Mouse (Mus musculus) hindbrain, embryonic 15.5 days (tissue): ENCODE measurements around the gene Sema4a. TPM values are rescaled to one million over a fixed set of nuclear protein-coding genes. Genes with fewer than 3 reads are reported as not detected.
"Not testable (repeated sequence)": the region's sequence is repeated elsewhere in the genome, so short reads cannot be mapped to it uniquely, and the experiment has no call there.

Experiments
- ATAC-seq: fragments of 200-750 bp; cut with Nextera tagmentation; 2 replicates; pipeline ENCODE4 v1.8.0; 2017; ENCODE audit warnings: low read depth, moderate number of reproducible peaks, moderate TSS enrichment; ENCODE audit not compliant: low FRiP score
- H3K27ac ChIP-seq: fragments of 300-500 bp; sonication (generic); replicated peaks from 2 replicates; pipeline ENCODE4 v1.5.1; 2015; ENCODE audit warnings: mild to moderate bottlenecking, inconsistent platforms
- H3K27me3 ChIP-seq: fragments of 300-500 bp; sonication (generic); 2 replicates; pipeline ENCODE4 v1.6.1; 2015; ENCODE audit warnings: control low read depth, inconsistent platforms
- H3K36me3 ChIP-seq: fragments of 300-500 bp; sonication (generic); 2 replicates; pipeline ENCODE4 v1.6.1; 2015; ENCODE audit warnings: control low read depth, inconsistent platforms
- H3K4me1 ChIP-seq: fragments of 300-500 bp; sonication (generic); replicated peaks from 2 replicates; pipeline ENCODE4 v1.6.1; 2015; ENCODE audit warnings: control low read depth, inconsistent platforms
- H3K4me2 ChIP-seq: fragments of 300-500 bp; sonication (generic); 2 replicates; pipeline ENCODE4 v1.6.1; 2015; ENCODE audit warnings: moderate library complexity, mild to moderate bottlenecking, inconsistent platforms
- H3K4me3 ChIP-seq: fragments of 300-500 bp; sonication (generic); 2 replicates; pipeline ENCODE4 v1.5.1; 2015; ENCODE audit warnings: mild to moderate bottlenecking, inconsistent platforms
- H3K9ac ChIP-seq: fragments of 300-500 bp; sonication (generic); 2 replicates; pipeline ENCODE4 v1.6.1; 2015; ENCODE audit warnings: inconsistent platforms
- H3K9me3 ChIP-seq: fragments of 300-500 bp; sonication (generic); 2 replicates; pipeline ENCODE4 v1.6.1; 2016; ENCODE audit warnings: control low read depth, inconsistent platforms
- WGBS: fragments of 180-500 bp; shearing (Covaris S2); methylation state at CpG from one replicate; pipeline ENCODE4 v1.1.7; 2015; 5-methylcytosine and 5-hydroxymethylcytosine counted together
- polyA plus RNA-seq: library from polyadenylated mRNA; unstranded; fragments of >200 nt; fragmentation: Nextera tagmentation; extraction: Ambion mirVana; gene quantifications from 2 replicates; pipeline ENCODE4 v1.2.1, GENCODE M21; 2015

The Sema4a gene
- polyA plus RNA-seq, 1 experiment from 2014 or later, result 30.4 TPM

GRCm38 (mm10) chr3:88437454-88437853 lies 23.5 kb downstream of the Sema4a start:
- Histone ChIP-seq H3K27me3 (no peaks in the 10 kb centered on the region), H3K4me1 (0 out of 2 replicates have a peak, but pooled peaks cover 6% of the 10 kb centered on the region), H3K9me3 (no peaks in the 10 kb centered on the region), H3K4me3 (no peak overlapping the region), H3K9ac (no peak overlapping the region), H3K4me2 (peak overlapping the region; percentile 41), H3K27ac (no peak overlapping the region), H3K36me3 (peaks cover 21% of the 10 kb centered on the region)
- ATAC-seq, result no peak
- WGBS, result 85% methylated on average over 10 of the region's 10 CpGs

- Histone ChIP-seq H3K4me2 (peak overlapping the region; percentile 41), H3K27ac (no peak overlapping the region), H3K9ac (no peak overlapping the region), H3K9me3 (no peaks in the 10 kb centered on the region), H3K27me3 (no peaks in the 10 kb centered on the region), H3K4me1 (0 out of 2 replicates have a peak, but pooled peaks cover 6% of the 10 kb centered on the region), H3K4me3 (peak overlapping the region; percentile 11), H3K36me3 (peaks cover 21% of the 10 kb centered on the region)
- ATAC-seq, result peak; percentile 73
- 11% methylated on average over 29 of the region's 29 CpGs for WGBS
These were observed 24.4 kb downstream of the Sema4a start for GRCm38 (mm10) chr3:88436395-88437201.

- Histone ChIP-seq H3K9me3 (no peaks in the 10 kb centered on the region), H3K4me2 (no peak overlapping the region), H3K4me1 (0 out of 2 replicates have a peak, but pooled peaks cover under 1% of the 10 kb centered on the region), H3K36me3 (peaks cover 21% of the 10 kb centered on the region), H3K4me3 (no peak overlapping the region), H3K27ac (no peak overlapping the region), H3K9ac (no peak overlapping the region), H3K27me3 (no peaks in the 10 kb centered on the region)
- 62% methylated on average over 10 of the region's 10 CpGs for WGBS
- no peak for ATAC-seq
These were observed 25.5 kb downstream of the Sema4a start for GRCm38 (mm10) chr3:88435515-88435914.

GRCm38 (mm10) chr3:88428639-88429038 lies 32.3 kb downstream of the Sema4a start:
- not testable (repeated sequence) for ATAC-seq, H3K4me3 ChIP-seq, H3K36me3 ChIP-seq, H3K27me3 ChIP-seq, H3K27ac ChIP-seq, H3K9me3 ChIP-seq, H3K4me1 ChIP-seq, H3K4me2 ChIP-seq, H3K9ac ChIP-seq
- 71% methylated on average over 8 of the region's 8 CpGs for WGBS

GRCm38 (mm10) chr3:88427342-88427905 lies 33.6 kb downstream of the Sema4a start:
- 93% methylated on average over 4 of the region's 4 CpGs for WGBS
- Histone ChIP-seq H3K27me3 (no peaks in the 10 kb centered on the region), H3K27ac (no peak overlapping the region), H3K4me1 (peaks cover 20% of the 10 kb centered on the region), H3K9ac (no peak overlapping the region), H3K4me3 (no peak overlapping the region), H3K4me2 (no peak overlapping the region), H3K9me3 (no peaks in the 10 kb centered on the region), H3K36me3 (no peaks in the 10 kb centered on the region)
- ATAC-seq, result no peak

- no peak overlapping the region for H3K9ac ChIP-seq
- no peaks in the 10 kb centered on the region for H3K27me3 ChIP-seq
- peak overlapping the region; percentile 88; the same call in 1 of the 2 replicates for H3K4me2 ChIP-seq
- H3K4me3 ChIP-seq, result peak overlapping the region; percentile 84
- WGBS, result 87% methylated on average over 10 of the region's 10 CpGs
- ATAC-seq, result no peak
- peak overlapping the region; percentile 14; the same call in 1 of the 2 replicates for H3K27ac ChIP-seq
- peaks cover 32% of the 10 kb centered on the region for H3K4me1 ChIP-seq
- no peaks in the 10 kb centered on the region for H3K9me3 ChIP-seq
- H3K36me3 ChIP-seq, result peaks cover 2% of the 10 kb centered on the region; the same call in 1 of the 2 replicates
These were observed 35.1 kb downstream of the Sema4a start for GRCm38 (mm10) chr3:88425708-88426420.

GRCm38 (mm10) chr3:88425330-88425689 lies 35.7 kb downstream of the Sema4a start:
- 8% methylated on average over 2 of the region's 2 CpGs for WGBS
- peak overlapping the region; percentile 88 for H3K4me2 ChIP-seq
- no peaks in the 10 kb centered on the region for H3K9me3 ChIP-seq
- H3K27ac ChIP-seq, result peak overlapping the region; percentile 14; the same call in 1 of the 2 replicates
- no peaks in the 10 kb centered on the region for H3K27me3 ChIP-seq
- H3K4me1 ChIP-seq, result peaks cover 32% of the 10 kb centered on the region
- H3K4me3 ChIP-seq, result peak overlapping the region; percentile 84
- ATAC-seq, result no peak
- H3K9ac ChIP-seq, result no peak overlapping the region
- H3K36me3 ChIP-seq, result peaks cover 8% of the 10 kb centered on the region

GRCm38 (mm10) chr3:88424605-88425329 lies 36.2 kb downstream of the Sema4a start, which contains the start of gene Slc25a44:
TSS of gene Slc25a44 (minus strand) at chr3:88425139.
- peak within 1 kb of the TSS; percentile 88 for H3K4me2 ChIP-seq
- H3K27me3 ChIP-seq, result no peaks in the 10 kb centered on the region
- H3K9ac ChIP-seq, result peak within 1 kb of the TSS; percentile 79
- WGBS, result under 1% methylated on average over 35 of the region's 35 CpGs
- no peaks in the 10 kb centered on the region for H3K9me3 ChIP-seq
- peak within 1 kb of the TSS; percentile 84 for H3K27ac ChIP-seq
- H3K36me3 ChIP-seq, result peaks cover 13% of the 10 kb centered on the region
- H3K4me3 ChIP-seq, result peak within 1 kb of the TSS; percentile 84
- peak; percentile 96 for ATAC-seq
- H3K4me1 ChIP-seq, result peaks cover 32% of the 10 kb centered on the region

- no peaks in the 10 kb centered on the region for H3K9me3 ChIP-seq
- peak overlapping the region; percentile 27 for H3K4me2 ChIP-seq
- H3K4me1 ChIP-seq, result peaks cover 43% of the 10 kb centered on the region
- peak overlapping the region; percentile 25; the same call in 1 of the 2 replicates for H3K27ac ChIP-seq
- ATAC-seq, result no peak; the same call in 1 of the 2 replicates
- peaks cover 30% of the 10 kb centered on the region for H3K36me3 ChIP-seq
- H3K27me3 ChIP-seq, result no peaks in the 10 kb centered on the region
- WGBS, result 25% methylated on average over 9 of the region's 9 CpGs
- H3K9ac ChIP-seq, result no peak overlapping the region
- no peak overlapping the region for H3K4me3 ChIP-seq
These were observed 38.8 kb downstream of the Sema4a start for GRCm38 (mm10) chr3:88422020-88422720.

- Histone ChIP-seq H3K27me3 (no peaks in the 10 kb centered on the region), H3K4me3 (no peak overlapping the region), H3K4me2 (no peak overlapping the region), H3K4me1 (peaks cover 43% of the 10 kb centered on the region), H3K9me3 (no peaks in the 10 kb centered on the region), H3K9ac (no peak overlapping the region), H3K27ac (no peak overlapping the region), H3K36me3 (peaks cover 37% of the 10 kb centered on the region)
- WGBS, result 96% methylated on average over 19 of the region's 19 CpGs
- ATAC-seq, result no peak
These were observed 40.2 kb downstream of the Sema4a start for GRCm38 (mm10) chr3:88420771-88421170.

- H3K27ac ChIP-seq, result no peak overlapping the region
- no peaks in the 10 kb centered on the region for H3K9me3 ChIP-seq
- no peak overlapping the region for H3K9ac ChIP-seq
- whole genome bisulfite sequencing, result 86% methylated on average over 6 of the region's 6 CpGs
- H3K27me3 ChIP-seq, result no peaks in the 10 kb centered on the region
- no peak overlapping the region for H3K4me3 ChIP-seq
- peaks cover 29% of the 10 kb centered on the region for H3K4me1 ChIP-seq
- no peak for ATAC-seq
- no peak overlapping the region for H3K4me2 ChIP-seq
- H3K36me3 ChIP-seq, result peaks cover 53% of the 10 kb centered on the region
These were observed 43.0 kb downstream of the Sema4a start for GRCm38 (mm10) chr3:88418016-88418415.
